Mouse (Mus musculus) embryonic facial prominence, embryonic 10.5 days (tissue): ENCODE measurements around the gene Tsacc. TPM values are rescaled to one million over a fixed set of nuclear protein-coding genes. Genes with fewer than 3 reads are reported as not detected.
A peak's percentile ranks its signal among the peaks of the same experiment; 100 is the strongest.

Experiments used
- DNase-seq: peaks from one replicate; pipeline ENCODE4 v3.0.0-alpha.2; 2017; ENCODE audit warnings: low spot score
- H3K27ac ChIP-seq: fragments of 300-500 bp; sonication (generic); replicated peaks from 2 replicates; pipeline ENCODE4 v1.5.1; 2016; ENCODE audit warnings: mild to moderate bottlenecking
- H3K27me3 ChIP-seq: fragments of 300-500 bp; sonication (generic); replicated peaks from 2 replicates; pipeline ENCODE4 v1.6.1; 2016; ENCODE audit warnings: low read depth, mild to moderate bottlenecking; ENCODE audit not compliant: poor library complexity, severe bottlenecking
- H3K36me3 ChIP-seq: fragments of 300-500 bp; sonication (generic); replicated peaks from 2 replicates; pipeline ENCODE4 v1.6.1; 2016; ENCODE audit warnings: mild to moderate bottlenecking, moderate library complexity
- H3K4me1 ChIP-seq: fragments of 300-500 bp; sonication (generic); 2 replicates; pipeline ENCODE4 v1.6.1; 2016
- H3K4me3 ChIP-seq: fragments of 300-500 bp; sonication (generic); 2 replicates; pipeline ENCODE4 v1.5.1; 2016; ENCODE audit warnings: mild to moderate bottlenecking, moderate library complexity
- H3K9me3 ChIP-seq: fragments of 300-500 bp; sonication (generic); 2 replicates; pipeline ENCODE4 v1.6.1; 2016; ENCODE audit warnings: mild to moderate bottlenecking
- WGBS: fragments of 180-500 bp; shearing (Covaris S2); methylation state at CpG from one replicate; pipeline ENCODE4 v1.1.7; 2016; 5-methylcytosine and 5-hydroxymethylcytosine counted together
- polyA plus RNA-seq: library from polyadenylated mRNA; unstranded; fragments of >200 nt; fragmentation: Nextera tagmentation; extraction: Ambion mirVana; gene quantifications from 2 replicates; pipeline ENCODE4 v1.2.1, GENCODE M21; 2016

Gene Tsacc
- 12.6 and 14.7 TPM in 2 replicates for polyA plus RNA-seq

- Histone ChIP-seq H3K4me1 (peaks cover 20% of the 10 kb centered on the region), H3K27ac (peak within 1 kb of the TSS; percentile 94), H3K36me3 (peaks cover 32% of the 10 kb centered on the region), H3K27me3 (no peaks in the 10 kb centered on the region), H3K4me3 (peak within 1 kb of the TSS; percentile 86), H3K9me3 (no peaks in the 10 kb centered on the region)
- under 1% methylated on average over 44 of the region's 44 CpGs for WGBS
- peak; percentile 97 for DNase-seq
Measured at GRCm38 (mm10) chr3:88296561-88297318, at the start of gene Tsacc, which contains the start of gene Cct3. Gene Tsacc, minus strand, starts transcription at chr3:88296999. Gene Cct3, plus strand, starts transcription at chr3:88297116.

DNA sequence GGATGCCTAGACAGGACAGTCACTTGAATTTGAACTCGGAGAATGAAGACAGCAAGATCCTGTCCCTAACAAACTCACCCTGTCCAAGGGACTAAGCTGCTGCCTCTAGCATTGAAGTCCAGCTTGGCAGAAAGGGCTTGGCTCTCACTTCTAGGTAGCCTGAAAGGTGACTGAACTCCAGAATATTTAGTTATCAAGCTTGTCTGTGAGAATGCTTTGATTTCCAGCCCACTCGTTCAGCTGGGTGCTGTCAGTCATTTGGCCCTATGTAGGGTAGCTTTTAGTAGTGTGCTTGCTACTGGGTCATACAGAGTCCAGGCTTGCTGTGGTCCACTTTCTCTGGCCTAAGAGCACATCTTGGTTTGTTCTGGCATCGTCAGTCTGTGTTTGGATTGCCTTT, 42.2 kb upstream of the Tsacc start:
- peaks cover 29% of the 10 kb centered on the region for H3K4me1 ChIP-seq
- H3K4me3 ChIP-seq: no peak overlapping the region
- no peaks in the 10 kb centered on the region for H3K27me3 ChIP-seq
- no peak for DNase-seq
- no peaks in the 10 kb centered on the region for H3K9me3 ChIP-seq
- H3K27ac ChIP-seq: no peak overlapping the region
- WGBS: 88% methylated on average over 3 of the region's 3 CpGs
- peaks cover 54% of the 10 kb centered on the region for H3K36me3 ChIP-seq

GRCm38 (mm10) chr3:88338316-88338715, 41.5 kb upstream of the Tsacc start:
- peaks cover 36% of the 10 kb centered on the region for H3K4me1 ChIP-seq
- H3K9me3 ChIP-seq: no peaks in the 10 kb centered on the region
- H3K36me3 ChIP-seq: peaks cover 49% of the 10 kb centered on the region
- no peaks in the 10 kb centered on the region for H3K27me3 ChIP-seq
- WGBS: 93% methylated on average over 7 of the region's 7 CpGs
- no peak overlapping the region for H3K4me3 ChIP-seq
- no peak overlapping the region for H3K27ac ChIP-seq
- no peak for DNase-seq

- Histone ChIP-seq H3K27ac (no peak overlapping the region), H3K36me3 (peaks cover 48% of the 10 kb centered on the region), H3K9me3 (no peaks in the 10 kb centered on the region), H3K4me3 (peak overlapping the region; percentile 78), H3K27me3 (no peaks in the 10 kb centered on the region), H3K4me1 (peaks cover 41% of the 10 kb centered on the region)
- DNase-seq: no peak
- 87% methylated on average over 11 of the region's 11 CpGs for WGBS
Measured at GRCm38 (mm10) chr3:88337367-88338020, 40.7 kb upstream of the Tsacc start.

GRCm38 (mm10) chr3:88336058-88337013, 39.5 kb upstream of the Tsacc start, which contains the start of the genes Tmem79 and Smg5:
Gene Tmem79, minus strand, starts transcription at chr3:88336148.
Gene Smg5, plus strand, starts transcription at chr3:88336260.
- Histone ChIP-seq H3K4me1 (peaks cover 41% of the 10 kb centered on the region), H3K9me3 (no peaks in the 10 kb centered on the region)
- WGBS: 3% methylated on average over 61 of the region's 66 CpGs

GRCm38 (mm10) chr3:88335436-88336053, 38.7 kb upstream of the Tsacc start:
- peak overlapping the region; percentile 94 for H3K27ac ChIP-seq
- WGBS: 2% methylated on average over 27 of the region's 27 CpGs
- H3K27me3 ChIP-seq: no peaks in the 10 kb centered on the region
- no peaks in the 10 kb centered on the region for H3K9me3 ChIP-seq
- H3K36me3 ChIP-seq: peaks cover 39% of the 10 kb centered on the region
- H3K4me1 ChIP-seq: peaks cover 41% of the 10 kb centered on the region
- DNase-seq: no peak
- peak overlapping the region; percentile 78 for H3K4me3 ChIP-seq

More at GRCm38 (mm10) chr3:88336058-88337013, 39.5 kb upstream of the Tsacc start, which contains the start of the genes Tmem79 and Smg5:
- DNase-seq: peak; percentile 96
- Histone ChIP-seq H3K27me3 (no peaks in the 10 kb centered on the region), H3K27ac (peak within 1 kb of the TSS; percentile 94), H3K4me3 (peak within 1 kb of the TSS; percentile 78), H3K36me3 (peaks cover 42% of the 10 kb centered on the region)

GRCm38 (mm10) chr3:88334902-88335435, 38.2 kb upstream of the Tsacc start:
- DNase-seq: no peak
- WGBS: 42% methylated on average over 3 of the region's 3 CpGs
- peak overlapping the region; percentile 94 for H3K27ac ChIP-seq

GRCm38 (mm10) chr3:88334029-88334658, 37.3 kb upstream of the Tsacc start:
- DNase-seq: peak; percentile 29
- WGBS: 49% methylated on average over 12 of the region's 12 CpGs
- Histone ChIP-seq H3K9me3 (no peaks in the 10 kb centered on the region), H3K4me1 (peaks cover 41% of the 10 kb centered on the region), H3K27me3 (no peaks in the 10 kb centered on the region), H3K4me3 (peak overlapping the region; percentile 78; the same call in 1 of the 2 replicates), H3K36me3 (peaks cover 49% of the 10 kb centered on the region), H3K27ac (peak overlapping the region; percentile 94)

More at GRCm38 (mm10) chr3:88334902-88335435, 38.2 kb upstream of the Tsacc start:
- peaks cover 41% of the 10 kb centered on the region for H3K4me1 ChIP-seq
- no peaks in the 10 kb centered on the region for H3K27me3 ChIP-seq
- peak overlapping the region; percentile 78 for H3K4me3 ChIP-seq
- peaks cover 43% of the 10 kb centered on the region for H3K36me3 ChIP-seq
- no peaks in the 10 kb centered on the region for H3K9me3 ChIP-seq

GRCm38 (mm10) chr3:88331282-88331681, 34.5 kb upstream of the Tsacc start:
- Histone ChIP-seq H3K36me3 (peaks cover 60% of the 10 kb centered on the region), H3K4me1 (peaks cover 29% of the 10 kb centered on the region), H3K9me3 (no peaks in the 10 kb centered on the region), H3K27ac (no peak overlapping the region), H3K27me3 (no peaks in the 10 kb centered on the region), H3K4me3 (no peak overlapping the region)
- 43% methylated on average over 2 of the region's 2 CpGs for WGBS
- DNase-seq: peak; percentile 49

GRCm38 (mm10) chr3:88328956-88329355, 32.2 kb upstream of the Tsacc start:
- no peaks in the 10 kb centered on the region for H3K9me3 ChIP-seq
- H3K27me3 ChIP-seq: no peaks in the 10 kb centered on the region
- peaks cover 68% of the 10 kb centered on the region for H3K36me3 ChIP-seq
- no peak for DNase-seq
- H3K27ac ChIP-seq: no peak overlapping the region
- H3K4me3 ChIP-seq: no peak overlapping the region
- WGBS: 85% methylated on average over 5 of the region's 5 CpGs
- peaks cover 29% of the 10 kb centered on the region for H3K4me1 ChIP-seq

- DNase-seq: peak; percentile 70
- H3K4me1 ChIP-seq: peaks cover 17% of the 10 kb centered on the region
- H3K4me3 ChIP-seq: peak within 1 kb of the TSS; percentile 87
- peaks cover 84% of the 10 kb centered on the region for H3K36me3 ChIP-seq
- H3K9me3 ChIP-seq: no peaks in the 10 kb centered on the region
- H3K27me3 ChIP-seq: no peaks in the 10 kb centered on the region
- 3% methylated on average over 10 of the region's 10 CpGs for WGBS
- peak within 1 kb of the TSS; percentile 85 for H3K27ac ChIP-seq
Measured at GRCm38 (mm10) chr3:88324951-88325405, 28.2 kb upstream of the Tsacc start, which contains the start of gene Glmp. Gene Glmp, plus strand, starts transcription at chr3:88325023.
